18 mouse cellular contexts compared by ENCODE assay signal in the genomic region with DNA sequence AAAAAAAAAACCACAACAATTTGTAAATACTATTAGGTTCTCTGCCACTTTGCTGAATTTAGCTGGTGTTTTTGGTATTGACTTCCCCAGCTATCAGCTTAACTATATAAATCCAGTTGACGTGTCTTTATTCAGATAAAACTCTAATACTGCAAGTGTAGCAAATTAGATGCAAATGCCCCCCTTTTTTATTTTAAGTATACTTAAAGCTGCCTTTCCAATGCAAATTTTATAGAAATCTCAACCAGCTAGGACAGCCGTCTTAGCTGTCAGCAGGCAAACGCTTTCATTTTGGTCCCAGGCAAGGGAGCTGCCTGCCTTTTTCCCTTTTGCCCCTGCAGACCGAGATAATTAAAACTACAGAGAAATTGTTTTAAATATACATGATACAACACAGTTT.
"Had no signal": no experiment of that assay in that cellular context is flagged by ENCODE, and none has a peak within 500 bp of the region (broad histone marks: within the 10 kb centered on the region; RNA-seq: fewer than 3 reads in every experiment).

No protein-coding gene starts in this region.

- H3K4me1 ChIP-seq: liver, embryonic 15.5 days; lung, embryonic 15.5 days; megakaryocyte, embryonic 14.5 days had no signal

- H3K27ac ChIP-seq: liver, embryonic 13.5 days; liver, embryonic 15.5 days; lung, embryonic 15.5 days; macrophage; neural tube, embryonic 12.5 days had no signal

- H3K36me3 ChIP-seq: liver, embryonic 13.5 days; liver, embryonic 15.5 days; lung, embryonic 15.5 days; neural tube, embryonic 12.5 days had no signal

- H3K9ac ChIP-seq: liver, embryonic 13.5 days; liver, embryonic 15.5 days; liver, postnatal 0 days; lung, embryonic 15.5 days; neural tube, embryonic 12.5 days had no signal

- H3K4me2 ChIP-seq: liver, embryonic 11.5 days; liver, embryonic 13.5 days; liver, embryonic 15.5 days; lung, embryonic 15.5 days; neural tube, embryonic 12.5 days had no signal

- H3K9me3 ChIP-seq: liver, embryonic 13.5 days; liver, embryonic 15.5 days; lung, embryonic 15.5 days; megakaryocyte, embryonic 14.5 days; neural tube, embryonic 12.5 days had no signal

- ATAC-seq: liver, postnatal 0 days; lung, postnatal 0 days had no signal

- DNase-seq: liver, embryonic 13.5 days; liver, postnatal 0 days; lung, adult 2 months; lung, postnatal 14 days; lung, postnatal 36 days; right cerebral cortex, postnatal 25 days; right cerebral cortex, postnatal 4 days; spleen, adult 18-20 months; thymus, adult 18-20 months; thymus, postnatal 14 days; thymus, postnatal 36 days had no signal

- H3K4me3 ChIP-seq: liver, embryonic 13.5 days; liver, embryonic 15.5 days; lung, embryonic 15.5 days; megakaryocyte, embryonic 14.5 days; neural tube, embryonic 12.5 days had no signal
